Mouse (Mus musculus): ENCODE data around the gene Cdc42bpa.
A peak's percentile ranks its signal among the peaks of the same experiment; 100 is the strongest.

GRCm38 (mm10) chr1:179928822-179929221 is 31.4 kb upstream of the Cdc42bpa start:
- TF ChIP-seq CTCF (conservative IDR thresholded peaks at IDR 0.05; ENCODE audit: low read length) (peak; percentile 37), NANOG (IDR thresholded peaks at IDR 0.05; ENCODE audit: borderline replicate concordance, low read length) (no peak)
